Mouse (Mus musculus) small intestine, adult 2 months (tissue): Measurements from ENCODE around the gene Med12l.

ENCODE experiments used
- CTCF ChIP-seq: fragments of 200-500 bp; IDR thresholded peaks from 2 replicates; pipeline ENCODE4 v1.5.1; 2012; ENCODE audit warnings: low read depth, mild to moderate bottlenecking, control low read depth, inconsistent platforms, low read length, moderate library complexity, mixed read lengths; ENCODE audit not compliant: insufficient replicate concordance, insufficient read length; ENCODE audit errors: extremely low read depth
- POLR2A ChIP-seq: fragments of 200-500 bp; IDR thresholded peaks from 2 replicates; pipeline ENCODE4 v1.6.1; 2012; ENCODE audit warnings: low read depth, mild to moderate bottlenecking, control low read depth, inconsistent platforms, low read length, moderate library complexity

DNA sequence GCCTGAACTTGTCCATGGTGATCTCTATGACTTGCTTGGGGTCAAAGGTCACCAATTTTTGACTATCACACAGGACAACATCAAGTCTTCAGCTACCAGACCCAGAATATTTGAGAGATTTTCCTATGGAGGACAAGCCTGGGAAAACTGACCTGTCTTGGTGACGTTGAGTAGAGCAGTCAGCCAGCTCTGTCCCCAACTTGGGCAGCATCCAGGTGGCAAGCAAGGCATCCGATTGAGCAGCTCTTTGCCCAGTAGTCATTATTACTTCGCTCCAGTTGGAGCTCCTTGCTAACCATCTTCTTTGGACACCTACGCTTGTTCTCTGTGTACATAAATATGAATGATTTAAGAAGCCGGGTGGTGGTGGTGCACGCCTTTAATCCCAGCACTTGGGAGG lies 265.2 kb downstream of the Med12l start:
- TF ChIP-seq POLR2A, result no peak
- no peak for TF ChIP-seq CTCF
